Mouse (Mus musculus): Measurements from ENCODE around the gene Homer3.

The Homer3 gene

DNA sequence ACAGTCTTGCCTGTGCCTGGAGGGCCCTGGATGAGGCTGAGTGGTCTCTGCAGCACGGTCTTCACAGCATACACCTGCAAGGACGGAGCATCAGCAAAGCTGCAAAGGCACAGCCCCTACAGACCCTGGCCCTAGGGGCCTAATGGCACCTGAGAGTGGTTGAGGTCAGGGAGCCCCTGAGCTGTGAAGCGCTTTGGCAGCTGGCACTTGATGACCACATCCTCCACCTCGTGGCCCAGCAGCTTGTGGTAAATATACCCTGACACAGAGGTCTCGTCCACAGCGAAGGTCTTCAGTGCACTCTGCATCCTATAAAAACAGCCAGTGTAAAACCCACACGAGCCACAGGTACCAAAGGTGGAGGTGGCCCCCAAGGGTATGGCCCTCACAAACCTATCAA, 56.3 kb downstream of the Homer3 start:
- WGBS = 87% methylated on average over 7 of the region's 7 CpGs

- WGBS = 57% methylated on average over 7 of the region's 7 CpGs
Observed at GRCm38 (mm10) chr8:70340659-70341058, 58.0 kb downstream of the Homer3 start.

DNA sequence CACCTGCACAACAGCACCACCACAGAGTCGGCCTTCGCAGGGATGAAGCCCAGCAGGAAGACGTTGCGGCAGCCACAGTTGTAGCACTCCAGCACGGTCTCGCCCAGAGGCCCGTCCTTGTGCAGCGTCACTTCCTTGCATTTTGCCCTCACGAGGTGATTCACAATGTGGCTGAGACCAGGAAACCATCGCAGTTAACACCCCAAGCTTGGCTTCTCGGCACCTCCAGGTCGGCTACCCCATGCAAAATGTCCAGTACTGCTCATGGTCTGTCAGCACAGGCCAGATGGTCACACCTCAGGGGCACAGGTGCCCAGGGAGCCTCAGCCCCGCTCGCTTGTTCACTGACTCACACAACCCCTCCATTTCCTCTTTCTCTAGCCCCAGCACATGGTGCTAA, 59.4 kb downstream of the Homer3 start:
- 87% methylated on average over 14 of the region's 14 CpGs for WGBS

GRCm38 (mm10) chr8:70343076-70343475, 60.4 kb downstream of the Homer3 start:
- 56% methylated on average over 7 of the region's 7 CpGs for WGBS

GRCm38 (mm10) chr8:70343696-70344095, 61.1 kb downstream of the Homer3 start:
- WGBS = 42% methylated on average over 6 of the region's 6 CpGs

Data from cerebral cortex, adult 2 months (tissue).